Mouse (Mus musculus): Measurements from ENCODE around the gene Elp4. TPM values are rescaled to one million over a fixed set of nuclear protein-coding genes. Genes with fewer than 3 reads are reported as not detected.

Elp4 gene
- total RNA-seq, 4 experiments from 2014 or later, result 17.3 to 28.9 (median 20.5) TPM

DNA sequence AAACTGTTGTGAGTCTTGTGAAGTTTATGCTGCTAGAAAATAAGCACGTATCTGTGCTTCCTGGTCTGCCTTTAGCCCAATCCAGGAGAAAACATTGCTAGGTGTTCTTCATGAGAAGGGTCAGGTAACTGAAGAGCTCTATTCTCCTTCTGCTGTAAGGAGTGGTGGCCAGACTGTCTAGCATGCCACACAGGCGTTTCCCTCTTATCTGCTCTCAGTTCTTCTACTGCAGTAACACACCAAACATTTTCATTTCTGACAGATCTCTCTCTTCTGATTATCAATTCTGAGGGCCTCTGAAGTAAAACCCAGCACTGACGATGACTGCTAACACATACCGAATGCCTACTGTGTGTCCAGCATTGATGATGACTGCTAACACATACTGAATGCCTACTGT, 98.3 kb downstream of the Elp4 start:
- no peak for DNase-seq (ENCODE audit: low spot score in 2 of 2)

DNA sequence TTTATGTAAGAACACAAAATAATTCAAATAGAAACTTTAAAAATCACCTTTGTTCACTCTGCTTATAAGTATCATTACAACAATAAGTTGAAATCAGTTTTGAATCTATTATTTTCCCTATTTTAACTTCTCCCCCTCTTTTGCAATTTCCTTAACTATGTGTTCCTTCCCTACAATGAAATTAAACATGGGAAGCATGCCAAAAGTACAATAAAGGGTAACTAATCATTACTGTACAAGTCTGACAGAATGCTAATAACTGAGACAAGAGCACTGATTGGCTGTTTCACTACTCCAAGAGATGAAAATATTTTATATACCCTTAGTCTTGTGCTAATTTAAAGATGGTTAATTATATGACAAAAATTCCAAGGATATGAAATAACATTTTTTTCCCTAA, 99.2 kb downstream of the Elp4 start:
- DNase-seq (ENCODE audit: low spot score in 2 of 2), result no peak

DNA sequence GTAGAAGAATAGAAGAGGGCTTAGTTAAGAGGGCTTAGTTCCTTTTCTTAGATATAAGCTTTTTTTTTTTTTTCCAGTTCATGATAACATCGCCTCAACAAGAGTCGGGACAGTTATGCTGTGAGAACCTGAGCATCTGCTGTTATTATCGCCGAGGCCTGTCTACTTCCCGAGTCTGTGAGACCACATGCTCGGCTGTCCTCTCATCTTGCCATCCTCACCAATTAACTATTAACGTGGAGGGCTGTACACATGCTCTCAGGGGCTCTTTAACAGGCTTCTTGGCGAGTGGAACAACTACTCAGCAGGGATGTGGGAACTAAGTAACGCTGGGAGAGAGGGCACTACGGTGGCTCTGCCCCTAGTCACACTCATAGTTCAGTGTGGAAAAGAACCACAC, 99.9 kb downstream of the Elp4 start:
- DNase-seq (ENCODE audit: low spot score in 2 of 2), result no peak

DNA sequence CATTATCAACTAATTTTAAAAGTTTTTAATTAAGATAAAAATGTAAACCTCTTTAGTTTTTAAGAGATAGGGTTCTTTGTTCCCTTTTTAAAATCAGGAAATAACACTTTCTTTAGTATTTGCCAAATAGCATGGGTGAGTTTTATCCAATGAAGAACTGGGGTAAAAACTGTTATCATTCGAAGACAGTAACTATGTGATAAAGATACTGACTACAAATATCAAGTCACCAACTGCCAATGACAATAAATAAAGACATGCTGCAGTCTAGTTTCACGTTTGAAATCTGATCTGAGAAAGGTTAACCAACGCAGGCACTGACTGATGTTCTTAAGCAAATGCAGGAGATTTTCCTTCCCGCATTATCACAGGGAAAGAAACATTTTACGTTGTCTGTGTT, 100.9 kb downstream of the Elp4 start:
- DNase-seq (ENCODE audit: low spot score in 2 of 2), result no peak

DNA sequence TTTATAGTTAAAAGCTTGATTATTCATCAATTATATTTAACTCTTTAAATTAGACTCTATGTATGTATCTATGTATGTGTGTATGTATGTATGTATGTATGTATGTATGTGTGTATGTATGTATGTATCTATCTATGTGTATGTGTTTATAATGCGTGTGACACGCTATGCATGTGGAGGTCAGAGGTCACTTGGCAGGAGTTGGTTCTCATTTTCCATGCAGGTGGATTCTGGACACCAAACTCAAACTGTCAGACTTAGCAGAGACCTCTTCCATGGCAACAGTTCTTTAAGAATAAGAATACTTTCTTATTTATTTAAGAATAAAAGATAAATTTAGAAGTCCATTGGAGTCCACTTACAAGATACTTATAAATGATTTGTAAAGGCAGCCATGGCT, 101.5 kb downstream of the Elp4 start:
- no peak for DNase-seq (ENCODE audit: low spot score in 2 of 2)

DNA sequence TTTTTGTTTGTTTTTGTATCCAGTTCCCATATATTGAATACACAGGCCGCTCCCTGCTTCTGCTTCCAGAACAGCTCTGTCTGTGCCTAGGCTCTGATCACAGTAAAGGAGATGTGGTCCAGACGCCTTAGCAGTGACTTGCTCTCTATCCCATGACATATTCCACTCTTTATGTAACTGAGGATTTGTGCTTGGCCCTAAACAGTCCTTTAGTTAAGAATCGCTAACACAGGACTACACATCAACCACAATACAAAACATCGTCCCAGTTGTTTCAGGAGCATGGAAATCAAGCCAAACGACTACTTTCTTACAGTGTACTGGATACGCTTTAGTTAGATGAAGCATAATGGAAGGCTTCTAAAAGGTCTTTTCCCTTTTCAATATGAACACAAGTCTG, 102.8 kb downstream of the Elp4 start:
- no peak for DNase-seq (ENCODE audit: low spot score in 2 of 2)

DNA sequence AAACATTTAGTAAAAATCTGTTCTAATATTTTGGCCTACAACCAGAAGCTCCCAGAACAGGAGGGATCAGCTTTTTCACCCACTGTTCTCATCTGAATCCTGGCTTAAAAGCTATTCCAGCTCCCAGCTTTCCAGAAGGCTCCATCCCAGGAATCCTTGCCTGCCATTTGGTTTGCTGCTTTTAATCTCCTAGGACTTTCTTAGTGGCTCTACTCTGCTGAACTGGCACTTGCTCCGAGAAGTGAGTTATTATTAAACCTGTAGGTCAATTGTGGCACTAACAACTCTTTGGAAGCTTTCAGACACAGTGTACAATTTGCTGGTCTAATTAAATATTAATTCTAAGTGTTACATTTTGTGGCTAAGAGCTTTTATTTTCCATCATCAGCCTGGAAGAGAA, 103.7 kb downstream of the Elp4 start:
- no peak for DNase-seq (ENCODE audit: low spot score in 2 of 2)

DNA sequence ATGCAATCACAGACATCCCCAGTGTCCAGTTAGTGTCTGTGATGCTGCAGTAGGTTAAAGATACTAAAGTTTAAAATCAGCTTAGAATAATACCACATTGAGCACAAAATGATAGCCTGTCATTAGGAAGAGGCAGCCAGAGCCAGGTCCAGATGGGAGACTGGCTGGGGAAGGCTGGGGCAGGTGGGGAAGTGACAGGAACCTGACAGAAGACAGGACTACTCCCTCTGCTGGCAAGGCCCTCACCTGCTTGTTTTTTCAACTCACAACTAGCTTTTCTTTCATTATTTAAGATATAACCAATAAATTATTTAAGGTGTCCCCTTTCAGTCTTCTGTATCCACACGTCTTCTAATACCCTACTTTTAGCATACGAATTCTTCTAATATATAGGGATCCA, 104.5 kb downstream of the Elp4 start:
- DNase-seq (ENCODE audit: low spot score in 2 of 2), result no peak

DNA sequence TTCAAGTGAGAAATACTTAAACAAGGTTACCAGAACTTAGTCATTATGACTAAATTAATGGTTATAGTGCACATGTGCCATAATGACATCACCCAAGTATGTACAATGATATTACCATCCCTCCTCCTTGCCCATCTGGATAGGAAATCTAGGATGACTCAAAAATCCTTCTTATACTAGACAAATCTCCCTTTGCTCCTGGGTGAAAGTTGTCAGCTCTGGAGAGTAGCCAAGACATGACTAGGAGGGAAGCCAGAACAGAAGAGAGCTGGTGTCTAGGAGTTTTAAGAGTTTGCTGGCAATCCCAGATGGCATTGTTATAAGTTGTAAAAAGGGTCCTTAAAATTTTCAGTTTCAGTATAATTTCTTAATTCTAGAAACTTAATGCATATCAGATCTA, 106.5 kb downstream of the Elp4 start:
- no peak for DNase-seq (ENCODE audit: low spot score in 2 of 2)

DNA sequence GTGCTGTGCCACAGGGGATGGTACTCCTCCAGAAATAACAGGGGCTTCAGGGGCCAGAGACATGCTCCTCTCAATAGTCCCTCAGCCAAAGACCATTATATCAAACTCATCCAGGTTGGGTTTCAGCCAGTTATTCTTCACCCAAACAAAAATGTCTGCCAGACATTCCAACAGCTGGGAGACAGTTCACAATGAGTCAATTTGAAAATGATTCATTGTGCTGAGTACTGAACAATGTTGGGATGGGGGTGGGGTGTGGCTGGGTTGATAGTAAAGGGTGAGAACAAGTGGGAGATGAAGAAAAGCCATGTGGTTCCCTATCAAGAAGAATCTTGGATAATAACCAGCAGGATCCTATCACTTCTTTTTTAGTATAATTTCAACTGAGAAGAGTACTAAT, 108.3 kb downstream of the Elp4 start:
- DNase-seq (ENCODE audit: low spot score in 2 of 2), result no peak

DNA sequence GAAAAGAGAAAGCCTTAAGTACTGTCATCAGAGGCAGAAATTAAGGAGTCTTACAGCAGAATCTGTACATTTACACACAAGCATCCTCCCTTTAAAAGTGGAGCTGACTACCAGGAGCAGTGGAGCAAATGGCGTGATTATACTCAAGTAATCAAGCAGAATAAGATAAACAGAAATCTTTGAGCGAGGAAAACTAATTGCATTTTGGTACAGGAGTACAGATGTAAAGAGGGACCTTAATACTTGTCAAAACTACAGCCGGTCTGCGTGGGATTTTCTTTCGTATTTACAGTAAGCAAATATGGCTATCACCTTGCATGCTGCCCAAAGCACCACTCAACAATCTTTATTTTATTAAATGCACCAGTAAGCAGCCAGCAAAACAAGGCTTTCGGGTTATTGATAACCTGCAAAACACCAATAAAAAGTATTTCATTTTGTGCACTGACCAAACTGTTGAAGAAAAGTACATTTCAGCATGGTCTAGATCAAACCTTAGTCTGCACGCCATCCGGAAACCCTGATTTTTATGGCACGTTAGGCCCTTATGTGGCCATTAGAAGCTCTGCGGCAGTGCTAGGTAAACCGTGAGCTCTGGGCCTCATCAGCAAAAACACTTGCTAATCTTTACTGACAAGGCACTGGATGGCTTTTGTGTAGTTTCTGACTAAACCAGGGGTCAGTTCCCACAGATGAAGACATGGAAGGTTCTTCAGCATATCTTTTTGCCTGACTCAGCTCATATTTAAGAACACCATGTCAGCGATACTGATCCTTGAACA, 111.8 kb downstream of the Elp4 start:
- DNase-seq (ENCODE audit: low spot score in 2 of 2), result no peak

DNA sequence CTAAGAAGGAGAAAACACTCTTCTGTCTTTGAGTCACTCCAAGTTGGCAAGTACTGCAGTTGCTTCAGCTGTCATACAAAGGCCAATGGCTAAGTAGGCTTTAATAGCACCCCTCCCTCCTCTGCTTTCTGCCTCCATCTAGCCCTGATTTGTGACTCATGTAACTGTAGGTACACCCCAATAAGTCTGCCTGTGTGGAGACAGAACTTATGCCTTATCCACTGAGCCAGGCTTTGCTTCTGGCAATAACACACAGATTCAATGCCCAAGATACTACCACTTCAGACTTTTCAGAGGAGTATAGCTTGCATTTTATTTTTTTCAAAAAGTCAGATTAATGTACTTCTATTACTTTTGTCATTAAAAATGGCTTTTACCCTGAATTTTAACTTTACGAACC, 114.4 kb downstream of the Elp4 start:
- no peak for DNase-seq (ENCODE audit: low spot score in 2 of 2)

DNA sequence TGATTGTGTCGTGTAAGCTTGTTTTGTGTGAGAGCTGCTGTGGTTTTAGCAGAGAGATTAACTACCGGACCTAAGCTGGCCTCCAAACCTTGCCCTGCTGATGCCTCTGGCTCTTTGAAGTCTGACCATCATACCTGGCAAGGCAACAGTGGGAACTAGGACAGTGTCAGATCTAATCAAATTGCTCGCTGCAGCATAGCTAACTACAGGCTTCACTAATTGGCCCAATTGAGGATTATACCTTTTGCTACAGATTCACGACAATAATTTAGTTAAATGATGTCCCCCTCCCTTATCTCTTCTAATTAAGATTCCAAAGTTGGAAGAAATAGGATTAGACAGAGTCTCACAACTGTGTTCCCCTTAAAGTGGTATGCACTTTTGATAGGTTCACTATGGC, 116.6 kb downstream of the Elp4 start:
- no peak for DNase-seq (ENCODE audit: low spot score in 2 of 2)

DNA sequence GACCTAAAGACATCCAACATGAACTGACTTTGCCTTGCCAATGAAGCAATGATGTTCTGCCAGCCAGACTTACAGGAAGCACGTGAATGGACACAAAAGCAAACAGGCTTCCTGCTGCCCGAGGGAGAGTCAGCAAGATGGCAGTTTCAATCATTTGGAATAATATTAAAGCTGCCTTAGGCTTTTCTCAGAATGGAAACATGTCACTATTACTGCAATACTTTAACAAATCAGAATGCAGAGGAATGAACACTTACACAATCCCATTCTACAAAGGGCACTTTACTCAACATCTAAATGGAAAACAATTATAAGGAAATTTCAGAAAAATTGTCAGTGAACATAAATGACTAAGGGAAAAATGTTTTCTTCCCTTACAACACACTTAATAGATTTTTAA, 117.4 kb downstream of the Elp4 start:
- DNase-seq (ENCODE audit: low spot score in 2 of 2), result no peak

DNA sequence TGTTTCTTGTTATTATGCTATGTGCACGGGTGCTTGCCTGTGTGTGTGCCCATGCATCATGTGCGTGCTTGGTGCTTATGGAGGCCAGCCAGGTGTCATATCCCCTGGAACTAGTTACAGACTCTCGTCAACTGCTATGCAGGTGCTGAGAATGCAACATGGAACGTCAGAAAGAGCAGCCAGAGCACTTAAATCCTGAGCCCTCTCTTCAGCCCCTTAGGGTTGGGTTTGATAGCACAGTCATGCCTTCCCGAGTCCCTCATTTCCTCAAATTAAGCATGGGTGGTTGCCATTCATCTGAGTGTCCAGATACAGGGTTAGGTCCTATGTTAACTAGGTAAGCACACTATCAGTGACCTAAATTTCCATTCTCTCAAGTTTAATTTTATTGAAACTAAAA, 121.5 kb downstream of the Elp4 start:
- DNase-seq (ENCODE audit: low spot score in 2 of 2), result no peak

DNA sequence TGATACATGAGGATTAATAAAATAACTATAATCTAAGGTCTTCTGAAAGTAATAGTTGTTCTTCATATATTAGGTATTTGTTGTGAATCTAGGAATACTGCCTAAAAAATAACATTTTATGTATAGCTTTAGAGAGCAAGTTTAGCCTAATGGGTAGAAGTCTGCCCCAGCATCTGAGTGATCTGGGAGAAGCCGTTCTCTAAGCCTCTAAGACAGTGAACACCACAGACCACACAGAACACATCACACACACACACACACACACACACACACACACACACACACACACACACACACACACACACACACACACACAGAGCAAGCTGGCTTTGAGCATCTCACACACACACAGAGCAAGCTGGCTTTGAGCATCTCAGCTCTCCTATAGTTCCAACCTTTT, 123.6 kb downstream of the Elp4 start:
- no peak for DNase-seq (ENCODE audit: low spot score in 2 of 2)

DNA sequence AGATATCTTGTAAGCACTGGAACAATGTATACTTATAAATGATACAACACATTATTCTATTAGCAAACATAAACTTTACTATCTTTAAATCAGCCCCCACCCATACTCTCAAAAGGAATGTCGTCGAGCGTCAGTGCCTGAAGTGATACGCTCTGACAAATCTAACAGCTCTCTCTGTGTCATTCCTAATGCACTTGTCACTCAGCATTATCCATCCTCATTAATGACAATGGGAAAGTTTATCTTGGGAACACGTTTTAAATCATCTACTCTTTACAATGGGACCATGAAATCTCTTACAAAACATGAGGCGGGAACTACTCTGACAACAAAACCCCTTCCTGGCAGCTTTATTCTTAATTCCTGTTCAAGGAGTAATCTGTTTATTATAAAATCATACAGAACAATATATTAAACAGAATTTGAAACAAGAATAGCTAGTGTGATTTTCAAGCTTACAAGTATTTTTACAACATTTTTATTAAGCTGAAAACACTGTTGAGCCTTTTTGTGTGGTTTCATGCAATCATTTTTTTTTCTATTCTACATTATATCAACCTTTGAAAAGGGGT, 125.0 kb downstream of the Elp4 start:
- no peak for DNase-seq (ENCODE audit: low spot score in 2 of 2)

DNA sequence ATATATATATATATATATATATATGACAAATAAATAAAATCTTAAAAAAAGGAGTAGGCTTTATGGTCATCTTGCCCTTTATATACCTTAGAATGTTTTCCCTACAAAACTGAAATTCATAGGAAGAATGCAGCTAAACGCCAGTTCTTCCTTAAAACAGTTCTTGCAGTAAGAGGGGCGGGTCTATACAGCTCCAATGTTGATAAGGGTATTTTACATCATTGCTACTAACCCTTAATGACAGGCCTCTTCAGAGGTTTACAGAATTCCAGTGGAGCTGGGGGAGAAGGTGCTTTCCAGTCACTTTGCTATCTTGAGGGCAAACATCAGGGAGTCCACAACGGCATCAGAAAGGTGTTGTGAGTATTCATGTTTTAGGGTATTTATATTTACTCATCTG, 133.1 kb downstream of the Elp4 start:
- DNase-seq (ENCODE audit: low spot score in 2 of 2), result no peak

DNA sequence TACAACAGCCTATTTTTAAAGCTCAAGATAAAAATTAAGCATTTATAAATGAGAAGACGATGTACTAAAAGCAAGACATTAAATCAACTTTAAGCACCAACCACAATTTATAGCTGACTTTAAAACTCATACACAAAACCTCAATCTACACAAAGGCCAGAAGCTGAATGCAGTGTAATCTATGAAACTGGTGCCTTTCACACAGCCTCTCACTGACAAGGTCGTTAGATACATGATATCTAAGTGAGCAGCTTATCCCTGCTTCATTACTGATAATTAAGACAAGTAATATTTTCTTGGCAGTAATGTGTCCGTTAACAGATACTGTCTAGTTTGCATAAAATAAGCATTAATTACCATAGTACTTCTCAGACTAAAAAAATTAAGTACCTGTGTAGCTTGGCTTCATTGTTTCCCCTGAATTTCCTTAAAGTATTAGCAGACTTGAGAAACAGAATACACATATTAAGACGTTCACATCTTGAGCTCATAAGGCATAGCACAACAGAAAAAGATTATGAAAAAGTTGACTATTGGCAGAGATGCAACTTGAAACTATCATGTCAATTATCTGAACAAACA, 134.5 kb downstream of the Elp4 start:
- DNase-seq (ENCODE audit: low spot score in 2 of 2), result no peak

DNA sequence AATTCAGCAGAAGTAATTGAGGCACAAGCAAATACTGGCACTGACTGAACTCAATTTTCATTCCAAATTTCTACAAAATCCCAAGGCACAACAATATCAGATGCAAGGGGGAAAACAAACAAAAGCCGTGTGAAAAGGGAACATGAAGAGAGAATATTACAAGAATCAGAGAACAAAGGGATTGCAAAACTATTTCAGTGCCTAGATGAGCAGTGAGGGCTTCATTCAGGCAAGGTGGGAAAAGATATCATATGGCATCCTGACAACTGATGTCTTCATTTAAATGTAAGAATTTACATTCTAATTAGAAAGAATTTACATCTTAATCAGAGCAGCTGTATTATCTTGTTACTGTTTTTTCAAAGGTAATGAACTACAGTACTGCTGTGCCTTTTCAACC, 150.9 kb downstream of the Elp4 start:
- no peak for DNase-seq (ENCODE audit: low spot score in 2 of 2)

DNA sequence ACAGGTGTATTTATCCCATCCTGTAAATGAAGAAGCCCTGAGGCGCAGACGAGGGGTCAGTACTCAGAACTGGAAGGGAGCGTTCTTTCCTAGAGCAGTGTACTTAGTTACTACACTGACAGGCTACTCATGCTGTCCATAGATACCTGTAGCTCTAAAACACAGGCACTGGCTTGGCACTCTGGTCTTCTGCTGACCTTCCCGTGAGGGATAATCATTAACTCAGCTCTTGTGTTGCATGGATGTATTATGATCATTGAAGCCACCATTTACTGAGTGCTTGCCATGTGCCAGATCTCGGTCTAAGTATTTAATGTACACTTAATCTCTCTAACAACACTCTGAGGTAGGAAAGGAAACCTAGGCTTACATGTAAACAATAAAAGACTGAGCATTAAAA, 155.3 kb downstream of the Elp4 start:
- no peak for DNase-seq (ENCODE audit: low spot score in 2 of 2)

DNA sequence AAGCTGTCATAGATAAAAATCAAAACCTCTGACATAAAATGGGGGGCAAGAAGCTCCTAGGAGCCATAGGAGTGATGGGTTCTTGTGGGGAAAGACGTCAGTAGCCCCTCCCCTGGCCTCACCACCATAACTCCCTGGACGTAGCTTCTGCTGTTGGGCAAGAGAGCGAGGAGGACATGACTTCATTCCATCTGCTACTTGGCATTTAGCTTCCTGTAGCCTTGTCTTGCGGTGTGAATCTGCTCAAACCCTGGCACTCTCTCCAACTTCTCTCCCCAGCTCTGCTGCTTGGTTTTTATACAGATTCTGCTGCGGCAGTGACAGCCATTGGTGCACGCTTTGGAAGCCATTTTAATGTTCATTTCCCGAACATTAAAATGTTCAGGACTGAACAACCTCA, 157.5 kb downstream of the Elp4 start:
- no peak for DNase-seq (ENCODE audit: low spot score in 2 of 2)

DNA sequence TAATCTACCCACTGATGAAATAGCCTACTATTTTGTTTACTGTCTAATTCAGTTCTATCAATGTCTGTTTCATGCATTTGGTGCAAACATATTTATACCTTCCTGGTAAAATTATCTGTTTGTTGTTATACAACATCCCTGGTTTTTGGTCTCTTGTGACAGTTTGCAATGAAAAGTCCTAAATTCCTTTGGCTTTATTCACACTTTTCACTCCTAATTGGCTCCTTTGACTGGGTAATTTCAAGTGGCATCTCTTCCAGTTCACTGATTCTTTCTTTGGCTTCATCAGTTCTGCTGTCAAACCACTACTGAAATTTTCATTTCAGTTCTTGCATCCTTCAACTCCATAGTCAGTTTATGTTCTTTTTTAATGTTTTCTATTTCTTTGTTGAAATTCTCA, 168.2 kb downstream of the Elp4 start:
- DNase-seq (ENCODE audit: low spot score in 2 of 2), result no peak
